Mouse (Mus musculus) right cerebral cortex, adult 2 months (tissue): ENCODE measurements around the gene Lrpprc.
A peak's percentile ranks its signal among the peaks of the same experiment; 100 is the strongest.

Source experiments
- DNase-seq, 2 experiments: peaks; one replicate each; pipeline ENCODE4 v3.0.0; 2021 to 2022; ENCODE audit warnings: low spot score in 2 of 2

The Lrpprc gene

GRCm38 (mm10) chr17:84714930-84715329 is 75.7 kb downstream of the Lrpprc start:
- DNase-seq: no peak

GRCm38 (mm10) chr17:84713563-84714164 is 76.9 kb downstream of the Lrpprc start:
- DNase-seq: peak; percentile 63 to 66

DNA sequence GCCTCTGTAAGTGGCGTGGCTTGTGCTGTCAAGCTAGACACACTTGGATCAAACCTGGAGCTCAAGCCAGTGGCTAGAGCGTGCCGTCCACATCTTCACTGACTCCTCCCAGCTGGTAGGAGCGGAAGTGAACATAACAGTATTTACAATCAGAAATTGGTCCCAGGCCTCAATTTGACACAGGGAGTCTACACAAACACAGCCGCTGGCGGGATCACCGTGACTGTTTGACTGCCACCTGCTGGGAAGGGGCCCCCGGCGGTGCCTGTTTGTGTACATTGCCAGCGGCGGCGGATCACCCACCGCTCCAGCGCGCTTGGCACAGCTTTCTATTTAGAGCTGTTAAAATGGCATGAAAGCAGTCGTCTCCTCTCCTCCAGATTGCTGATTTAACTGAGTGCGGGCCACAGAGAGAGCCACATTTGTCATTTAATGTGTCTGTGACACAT is 81.2 kb downstream of the Lrpprc start:
- peak; percentile 34 to 53 for DNase-seq

DNA sequence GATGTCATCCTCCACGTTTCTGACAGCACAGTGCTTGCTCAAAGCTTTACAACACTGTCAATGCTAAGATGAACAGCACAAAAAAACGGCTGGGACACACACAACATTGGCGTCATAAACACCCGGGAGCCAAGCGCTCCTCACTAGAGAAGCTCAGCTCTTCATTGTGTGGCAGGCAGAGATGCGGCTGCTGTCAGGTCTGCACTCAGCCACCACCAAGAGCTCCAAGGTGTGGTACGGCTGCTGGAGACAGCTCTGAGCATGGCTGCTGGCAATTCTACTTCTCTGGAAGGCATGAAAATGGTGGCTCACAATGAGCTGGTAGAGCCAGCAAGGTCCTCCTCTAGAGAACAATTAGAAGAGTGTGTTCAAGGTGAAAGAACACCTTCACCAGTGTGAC is 81.8 kb downstream of the Lrpprc start:
- no peak for DNase-seq

- DNase-seq: no peak
Observed at GRCm38 (mm10) chr17:84707407-84707806, 83.2 kb downstream of the Lrpprc start.

DNA sequence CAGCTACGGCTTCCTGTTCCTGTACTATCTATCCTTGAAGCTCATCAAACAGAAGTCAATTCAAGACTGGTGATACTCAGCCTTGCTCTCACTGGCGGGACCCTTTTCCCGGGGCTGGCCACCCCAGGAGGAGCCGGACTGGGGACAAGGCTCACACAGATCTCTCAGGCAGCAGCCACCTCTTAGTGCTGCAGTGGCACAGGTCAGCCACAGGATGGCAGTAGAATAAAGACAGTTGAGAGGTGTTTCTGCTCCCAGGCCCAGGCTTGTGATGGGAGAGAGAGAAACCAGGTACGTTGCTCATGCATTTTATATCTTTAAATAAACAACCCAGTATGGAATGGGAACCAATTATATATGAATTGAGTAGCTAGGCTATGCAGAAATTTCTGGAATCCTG is 91.9 kb downstream of the Lrpprc start:
- peak; percentile 75 to 78 for DNase-seq

- DNase-seq: no peak
Observed at GRCm38 (mm10) chr17:84696537-84696936, 94.1 kb downstream of the Lrpprc start.

GRCm38 (mm10) chr17:84693741-84694140 is 96.8 kb downstream of the Lrpprc start:
- no peak for DNase-seq

DNA sequence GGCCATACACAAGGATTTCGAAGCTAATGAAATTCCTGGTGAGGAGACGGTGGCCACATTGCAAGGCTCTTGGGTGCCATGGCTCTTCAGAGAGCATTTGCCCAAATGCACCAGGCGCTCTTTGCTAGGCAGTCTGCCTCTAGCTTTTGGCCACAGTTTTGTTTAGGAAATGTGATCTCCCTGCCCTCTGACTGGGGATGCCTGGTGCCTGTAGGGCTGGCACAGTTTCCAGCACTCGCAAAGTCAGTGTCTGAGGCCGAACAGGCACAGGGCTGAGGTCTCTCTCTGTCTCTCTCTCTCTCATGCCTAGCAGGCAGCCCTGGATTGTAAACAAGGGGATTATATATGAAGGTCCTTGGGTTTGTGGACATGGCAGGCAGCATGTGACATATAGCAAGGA is 100.5 kb downstream of the Lrpprc start:
- no peak for DNase-seq

DNA sequence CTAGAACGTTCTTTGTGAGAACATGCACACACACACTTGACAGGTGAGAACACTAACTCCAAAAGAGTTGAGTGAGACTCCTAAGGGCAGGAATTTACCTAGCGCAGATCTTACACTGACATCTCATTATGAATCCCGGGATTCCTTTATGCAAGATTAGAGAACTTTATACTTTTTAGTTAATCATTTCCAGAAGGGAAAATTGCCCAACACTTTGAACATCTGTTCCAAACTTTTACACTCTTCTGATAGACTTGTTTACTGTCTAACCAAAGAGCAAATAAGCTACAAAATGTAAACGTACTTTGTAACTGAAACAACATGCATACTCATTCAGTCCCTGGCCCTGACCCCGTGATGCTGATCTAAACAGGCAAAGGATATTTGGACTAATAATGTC is 101.3 kb downstream of the Lrpprc start:
- no peak for DNase-seq

- no peak for DNase-seq
Observed at GRCm38 (mm10) chr17:84688834-84689233, 101.8 kb downstream of the Lrpprc start.

GRCm38 (mm10) chr17:84687994-84688393 is 102.6 kb downstream of the Lrpprc start:
- DNase-seq: no peak

DNA sequence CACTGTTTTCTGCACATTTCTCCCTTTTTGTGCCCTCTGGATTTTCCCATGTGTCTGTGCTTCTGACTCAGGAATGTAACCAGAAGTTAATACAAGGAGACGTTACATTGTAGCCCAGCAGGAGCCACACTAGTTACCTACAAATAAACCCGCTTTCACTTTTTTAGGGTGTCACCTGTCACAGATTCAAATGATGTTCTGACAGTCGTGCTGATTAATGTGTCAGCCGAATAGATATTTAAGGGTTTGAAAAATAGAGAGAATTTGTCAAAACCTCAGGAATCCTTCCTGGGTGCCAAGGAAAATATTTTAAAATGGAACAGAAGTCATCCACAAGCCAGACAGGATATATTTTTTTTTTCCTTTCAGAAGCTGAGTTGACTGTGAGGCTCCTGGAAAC is 105.3 kb downstream of the Lrpprc start:
- DNase-seq: no peak

GRCm38 (mm10) chr17:84684284-84684683 is 106.3 kb downstream of the Lrpprc start:
- no peak for DNase-seq

DNA sequence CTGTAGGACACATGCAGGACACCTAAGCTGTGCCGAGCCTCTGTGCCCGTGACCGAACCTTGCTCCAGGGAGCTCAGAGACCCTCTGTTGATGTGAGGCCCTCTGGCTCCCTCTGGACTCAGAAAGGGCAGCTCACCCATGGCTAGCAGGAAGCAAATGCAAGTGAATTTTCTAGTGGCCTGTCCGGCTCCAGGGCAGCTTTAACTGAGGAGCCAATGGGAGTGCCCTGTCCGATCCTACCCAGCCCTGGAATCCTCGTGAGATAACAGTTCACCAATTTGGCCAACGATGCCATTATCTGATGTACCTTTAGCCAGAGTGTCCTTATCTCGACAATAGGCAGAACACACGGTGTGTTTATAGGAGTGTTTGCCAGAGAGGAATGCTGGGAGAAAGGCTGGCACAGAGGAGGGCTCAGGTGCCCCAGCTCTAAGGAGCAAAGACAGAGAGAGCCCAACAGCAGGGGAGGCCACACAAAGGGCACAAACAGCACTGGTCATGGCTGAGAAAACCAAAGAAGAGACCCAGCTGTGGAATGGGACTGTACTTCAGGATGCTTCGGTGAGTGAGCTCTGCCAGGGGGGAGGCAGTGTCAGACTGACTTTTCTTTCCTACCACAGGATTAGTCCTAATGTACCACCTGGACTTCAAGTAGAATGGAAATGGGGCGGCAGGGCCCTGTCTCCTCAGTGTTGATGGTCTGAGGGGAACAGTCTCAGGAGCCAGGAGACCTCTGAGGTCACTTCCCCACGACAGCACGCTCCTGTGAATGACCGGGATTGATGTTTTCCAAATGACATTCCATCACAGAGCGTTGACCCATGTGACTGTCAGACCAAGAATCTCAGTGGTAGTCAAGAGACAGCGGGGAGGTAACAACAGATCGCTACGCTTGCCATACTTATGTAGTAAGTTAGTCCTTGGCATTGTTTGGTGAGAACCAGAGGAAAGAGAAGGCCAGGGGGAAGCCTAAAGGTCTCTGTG is 107.6 kb downstream of the Lrpprc start, which contains the start of gene Abcg5:
Gene Abcg5, minus strand, starts transcription at position 278 of the 984 bp plus-strand sequence.
- DNase-seq: no peak

DNA sequence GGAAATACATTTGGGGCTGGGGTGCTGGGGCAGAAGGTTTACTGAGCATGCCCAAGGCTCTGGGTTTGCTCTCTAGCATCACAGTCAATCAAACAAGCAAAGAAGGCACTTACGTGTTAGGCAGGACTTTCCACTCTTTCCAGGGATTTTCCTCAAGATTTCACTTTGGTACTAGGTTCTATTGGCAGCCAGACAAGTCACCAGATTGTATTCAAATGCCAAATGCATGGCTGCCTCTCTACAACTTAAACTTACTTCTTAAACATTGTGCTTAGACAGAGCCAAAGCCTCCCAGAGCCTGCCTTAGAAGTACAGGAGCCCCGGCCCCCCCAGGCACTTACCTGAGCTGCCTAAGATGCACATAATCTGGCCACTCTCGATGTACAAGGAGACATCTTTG is 108.9 kb downstream of the Lrpprc start:
- DNase-seq: peak in 1 of 2 experiments; percentile 25

GRCm38 (mm10) chr17:84677595-84677994 is 113.0 kb downstream of the Lrpprc start:
- no peak for DNase-seq

DNA sequence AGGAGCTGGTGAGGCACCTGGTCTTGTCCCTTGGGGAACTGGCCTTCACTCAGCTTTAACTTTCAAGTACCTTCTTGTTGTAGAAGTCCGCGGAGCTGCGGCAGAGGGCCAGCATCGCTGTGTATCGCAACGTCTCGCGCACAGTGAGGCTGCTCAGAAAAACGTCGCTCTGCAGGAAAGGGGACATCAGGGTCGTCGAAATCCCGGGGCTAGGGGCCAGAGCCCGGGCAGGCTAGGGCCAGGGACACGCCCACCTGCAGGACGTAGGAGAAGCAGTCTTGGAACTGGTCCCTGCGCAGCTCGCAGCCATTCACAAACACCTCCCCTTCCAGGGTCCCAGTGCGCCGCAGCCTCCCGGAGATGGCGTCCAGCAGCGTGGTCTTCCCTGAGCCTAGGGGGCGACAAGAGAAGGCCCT is 114.6 kb downstream of the Lrpprc start, which contains the start of gene Abcg8:
Gene Abcg8, plus strand, starts transcription at position 352 of the 416 bp plus-strand sequence.
- DNase-seq: no peak

GRCm38 (mm10) chr17:84675204-84675603 is 115.4 kb downstream of the Lrpprc start:
- DNase-seq: peak; percentile 39 to 47

DNA sequence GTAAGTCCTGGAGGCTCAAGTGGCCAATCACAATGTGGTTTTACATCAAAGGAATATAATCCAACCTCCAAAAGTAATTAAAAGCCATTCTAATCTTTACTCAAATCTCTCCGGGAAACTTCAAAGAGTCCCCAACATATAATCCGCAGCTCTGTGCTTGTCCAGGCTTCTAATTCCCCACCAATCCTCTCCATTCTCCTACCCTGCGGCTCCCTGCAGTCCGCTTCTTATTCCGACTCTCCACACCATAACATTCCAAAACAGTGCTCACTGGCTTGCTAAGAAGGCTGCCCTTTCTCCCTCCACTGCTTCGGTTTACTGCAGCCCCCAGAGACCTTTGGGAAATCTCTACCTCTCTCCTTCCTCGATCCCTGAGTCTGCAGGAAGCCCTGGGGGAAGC is 116.5 kb downstream of the Lrpprc start:
- no peak for DNase-seq

GRCm38 (mm10) chr17:84672376-84673369 is 117.9 kb downstream of the Lrpprc start:
- no peak for DNase-seq
